Mouse (Mus musculus): ENCODE data around the gene Rsu1.

The Rsu1 gene

GRCm38 (mm10) chr2:13038772-13039171 is 232.4 kb downstream of the Rsu1 start:
- no peak for DNase-seq
